Mouse (Mus musculus) G1E (cell line): ENCODE data around the gene Rad51ap1. TPM values are rescaled to one million over a fixed set of nuclear protein-coding genes. Genes with fewer than 3 reads are reported as not detected.

Experiments used
- ATAC-seq: 2 replicates; pipeline ENCODE4 v1.8.0; 2016; ENCODE audit warnings: mild to moderate bottlenecking; ENCODE audit not compliant: insufficient number of reproducible peaks, poor library complexity, low FRiP score, severe bottlenecking; ENCODE audit errors: extremely low read depth
- DNase-seq: peaks from one replicate; pipeline ENCODE4 v3.0.0; 2012; ENCODE audit warnings: low spot score
- H3K27me3 ChIP-seq: 2 replicates; pipeline ENCODE4 v1.6.1; 2012; ENCODE audit warnings: mild to moderate bottlenecking, low read length, inconsistent platforms; ENCODE audit not compliant: insufficient read depth
- H3K36me3 ChIP-seq: replicated peaks from 2 replicates; pipeline ENCODE3; 2012; ENCODE audit warnings: mild to moderate bottlenecking, inconsistent platforms
- H3K4me1 ChIP-seq: 2 replicates; pipeline ENCODE4 v1.6.1; 2012; ENCODE audit warnings: low read depth, low read length, inconsistent platforms, mixed read lengths; ENCODE audit not compliant: insufficient read depth
- H3K4me3 ChIP-seq: 2 replicates; pipeline ENCODE4 v1.5.1; 2012; ENCODE audit warnings: low read depth, mild to moderate bottlenecking, inconsistent platforms, low read length, moderate library complexity, mixed read lengths
- H3K9me3 ChIP-seq: replicated peaks from 2 replicates; pipeline ENCODE4 v1.6.1; 2012; ENCODE audit warnings: inconsistent platforms
- CTCF ChIP-seq: IDR thresholded peaks from 2 replicates; pipeline ENCODE4 v1.5.1; 2012; ENCODE audit warnings: low read depth, low read length, inconsistent platforms, mixed read lengths
- GATA1 ChIP-seq: IDR thresholded peaks from 2 replicates; pipeline ENCODE4 v1.6.1; 2012; ENCODE audit warnings: borderline replicate concordance, low read length, inconsistent platforms, mixed read lengths
- GATA2 ChIP-seq: IDR thresholded peaks from 2 replicates; pipeline ENCODE4 v1.6.1; 2012; ENCODE audit warnings: low read depth, low read length, inconsistent platforms, borderline replicate concordance
- POLR2AphosphoS5 ChIP-seq: IDR thresholded peaks from 2 replicates; pipeline ENCODE4 v1.6.1; 2012; ENCODE audit warnings: low read depth, low read length, inconsistent platforms; ENCODE audit not compliant: insufficient replicate concordance
- TAL1 ChIP-seq: conservative IDR thresholded peaks from 2 replicates; pipeline ENCODE4 v1.6.1; 2012; ENCODE audit warnings: low read depth, low read length, inconsistent platforms, mixed read lengths
- polyA plus RNA-seq: library from polyadenylated mRNA; stranded (reverse); fragments of >175 nt; gene quantifications from 2 replicates; pipeline ENCODE4 v1.2.3, GENCODE M21; 2012
- total RNA-seq, 2 experiments: library from RNA; stranded (forward) in 1 of 2; stranded (reverse) in 1 of 2; fragments of 200-1000 nt in 1 of 2; fragments of >200 nt in 1 of 2; fragmentation: Nextera tagmentation in 1 of 2; gene quantifications; 2 replicates each; pipeline ENCODE4 v1.2.3; 2014 to 2017

The Rad51ap1 gene
- total and polyA plus RNA-seq, 3 experiments = 50.2 to 187 (median 77.4) TPM

- H3K4me1 ChIP-seq = no peaks in the 10 kb centered on the region
- H3K27me3 ChIP-seq = no peaks in the 10 kb centered on the region
- TF ChIP-seq POLR2AphosphoS5 (no peak), GATA2 (no peak), TAL1 (no peak), CTCF (no peak), GATA1 (no peak)
- peaks cover 62% of the 10 kb centered on the region for H3K36me3 ChIP-seq
- DNase-seq = no peak
- H3K4me3 ChIP-seq = no peak overlapping the region
- no peak for ATAC-seq
- no peaks in the 10 kb centered on the region for H3K9me3 ChIP-seq
Measured at GRCm38 (mm10) chr6:126961371-126962018, 22.1 kb upstream of the Rad51ap1 start.

GRCm38 (mm10) chr6:126955734-126956133 lies 16.3 kb upstream of the Rad51ap1 start:
- DNase-seq (peak; percentile 38), ATAC-seq (peak; percentile 40; the same call in 1 of the 2 replicates)
- TF ChIP-seq CTCF = peak; percentile 59
- TF ChIP-seq TAL1 = no peak
- no peak for TF ChIP-seq GATA1
- TF ChIP-seq POLR2AphosphoS5 = no peak
- H3K4me3 ChIP-seq = no peak overlapping the region
- no peaks in the 10 kb centered on the region for H3K9me3 ChIP-seq
- no peaks in the 10 kb centered on the region for H3K27me3 ChIP-seq
- peaks cover 71% of the 10 kb centered on the region for H3K36me3 ChIP-seq
- H3K4me1 ChIP-seq = no peaks in the 10 kb centered on the region

GRCm38 (mm10) chr6:126948336-126948735 lies 8.9 kb upstream of the Rad51ap1 start:
- DNase-seq (no peak), ATAC-seq (no peak)
- Histone ChIP-seq H3K36me3 (peaks cover 90% of the 10 kb centered on the region), H3K4me1 (no peaks in the 10 kb centered on the region; the same call in 1 of the 2 replicates), H3K4me3 (no peak overlapping the region), H3K27me3 (no peaks in the 10 kb centered on the region), H3K9me3 (no peaks in the 10 kb centered on the region)
- no peak for TF ChIP-seq CTCF
- TF ChIP-seq GATA2 = no peak
- TF ChIP-seq GATA1 = no peak
- no peak for TF ChIP-seq TAL1
- no peak for TF ChIP-seq POLR2AphosphoS5

- Histone ChIP-seq H3K4me1 (peaks cover 33% of the 10 kb centered on the region), H3K4me3 (peak overlapping the region; percentile 84), H3K36me3 (peaks cover 50% of the 10 kb centered on the region), H3K9me3 (no peaks in the 10 kb centered on the region), H3K27me3 (no peaks in the 10 kb centered on the region)
- TF ChIP-seq POLR2AphosphoS5 = no peak
- 0 out of 2 replicates have a peak, but pooled peaks have one; percentile 19 for TF ChIP-seq CTCF
- peak; percentile 63 for DNase-seq
- peak; percentile 50 for ATAC-seq
Measured at GRCm38 (mm10) chr6:126940451-126940850, 1.1 kb upstream of the Rad51ap1 start.

GRCm38 (mm10) chr6:126938853-126939486 lies 417 bp downstream of the Rad51ap1 start:
- peaks cover 33% of the 10 kb centered on the region for H3K4me1 ChIP-seq
- no peaks in the 10 kb centered on the region for H3K27me3 ChIP-seq
- TF ChIP-seq POLR2AphosphoS5 (no peak), GATA1 (no peak), GATA2 (no peak)
- H3K4me3 ChIP-seq = peak overlapping the region; percentile 84
- no peaks in the 10 kb centered on the region for H3K9me3 ChIP-seq
- peaks cover 48% of the 10 kb centered on the region for H3K36me3 ChIP-seq
- ATAC-seq (no peak), DNase-seq (no peak)

GRCm38 (mm10) chr6:126938047-126938446 lies 1.3 kb downstream of the Rad51ap1 start:
- no peak for DNase-seq
- H3K4me3 ChIP-seq = peak overlapping the region; percentile 84
- H3K27me3 ChIP-seq = no peaks in the 10 kb centered on the region
- no peaks in the 10 kb centered on the region for H3K9me3 ChIP-seq
- no peak for TF ChIP-seq TAL1
- peak; percentile 13; the same call in 1 of the 2 replicates for TF ChIP-seq CTCF
- peaks cover 33% of the 10 kb centered on the region for H3K4me1 ChIP-seq
- no peak for ATAC-seq
- H3K36me3 ChIP-seq = peaks cover 49% of the 10 kb centered on the region

- Histone ChIP-seq H3K4me1 (peaks cover 22% of the 10 kb centered on the region), H3K4me3 (no peak overlapping the region), H3K36me3 (peaks cover 84% of the 10 kb centered on the region), H3K27me3 (no peaks in the 10 kb centered on the region), H3K9me3 (no peaks in the 10 kb centered on the region)
- DNase-seq (no peak), ATAC-seq (0 out of 2 replicates have a peak, but pooled peaks have one; percentile 4)
- TF ChIP-seq GATA1 (no peak), POLR2AphosphoS5 (no peak)
Measured at GRCm38 (mm10) chr6:126932896-126933295, 6.5 kb downstream of the Rad51ap1 start.
